Mouse (Mus musculus) C2C12 (cell line): ENCODE measurements around the gene Gm9844.

ENCODE experiments used
- CEBPB ChIP-seq: IDR thresholded peaks from one replicate; pipeline ENCODE4 v1.6.1; 2011; ENCODE audit warnings: low read depth, mild to moderate bottlenecking, control low read depth, moderate library complexity
- CTCF ChIP-seq: IDR thresholded peaks from one replicate; pipeline ENCODE4 v1.5.1; 2011; ENCODE audit not compliant: control insufficient read depth, insufficient read depth, insufficient read length
- MAX ChIP-seq: IDR thresholded peaks from one replicate; pipeline ENCODE4 v1.6.1; 2011; ENCODE audit warnings: mild to moderate bottlenecking, control low read depth
- MYOD1 ChIP-seq: IDR thresholded peaks from one replicate; pipeline ENCODE4 v1.6.1; 2011; ENCODE audit warnings: low read depth; ENCODE audit not compliant: control insufficient read depth, insufficient read length
- MYOG ChIP-seq: IDR thresholded peaks from one replicate; pipeline ENCODE4 v1.6.1; 2011; ENCODE audit not compliant: control insufficient read depth, insufficient read length; ENCODE audit errors: extremely low read depth

GRCm38 (mm10) chr7:24844144-24844543 lies 17.9 kb upstream of the Gm9844 start:
- TF ChIP-seq CTCF, result no peak
- TF ChIP-seq MYOG, result no peak
- no peak for TF ChIP-seq MAX
- no peak for TF ChIP-seq CEBPB
- no peak for TF ChIP-seq MYOD1
